Mouse (Mus musculus): Measurements from ENCODE around the gene D8Ertd738e.
A peak's percentile ranks its signal among the peaks of the same experiment; 100 is the strongest.
"Not testable (repeated sequence)": the region's sequence is repeated elsewhere in the genome, so short reads cannot be mapped to it uniquely, and the experiment has no call there.

The D8Ertd738e gene

DNA sequence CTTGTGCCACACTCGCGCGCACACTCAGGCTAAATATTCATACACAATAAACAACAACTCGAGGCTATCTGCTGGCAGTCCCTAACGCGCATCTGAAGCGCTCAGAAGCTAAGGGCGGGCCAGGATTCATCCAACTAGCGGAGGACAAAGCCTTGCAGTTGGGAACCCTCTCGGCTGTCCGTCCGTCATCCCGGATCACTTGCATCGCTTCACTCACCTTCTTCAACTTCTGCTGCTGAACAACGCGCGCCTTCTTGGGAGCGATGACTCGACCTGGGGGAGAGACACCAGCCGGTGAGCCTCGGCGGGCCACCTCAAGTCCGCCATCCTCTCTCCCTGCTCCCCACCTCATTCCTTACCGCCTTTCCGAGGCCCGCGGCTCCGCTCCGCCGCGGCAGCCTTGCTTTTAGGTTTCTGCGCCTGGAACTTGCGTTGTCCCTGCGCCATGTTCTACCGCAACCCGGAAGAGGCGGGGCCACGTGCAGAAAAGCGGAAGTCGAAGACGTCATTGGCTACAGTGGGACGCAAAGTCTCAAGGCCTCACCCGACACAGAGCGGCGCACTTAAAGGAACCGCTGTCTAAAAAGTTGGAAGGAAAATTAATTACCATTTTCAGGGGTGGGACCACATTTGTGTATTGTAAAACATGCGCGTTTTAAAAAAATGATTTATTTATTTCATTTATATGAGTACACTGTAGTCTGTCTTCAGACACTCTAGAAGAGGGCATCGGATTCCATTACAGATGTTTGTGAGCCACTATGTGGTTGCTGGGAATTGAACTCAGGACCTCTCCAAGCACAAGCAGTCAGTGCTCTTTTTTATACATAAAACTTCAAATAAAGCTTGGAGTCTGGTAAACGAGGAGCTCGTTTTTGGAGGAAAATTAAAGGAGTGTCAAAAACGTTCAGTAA is at the start of gene D8Ertd738e:
Gene D8Ertd738e (minus strand): TSS at position 463 of the 914 bp plus-strand sequence.
- peak; percentile 97 for DNase-seq (ENCODE audit: low read depth, low spot score)
- H3K36me3 ChIP-seq (ENCODE audit: control insufficient read depth, insufficient read depth, low read length, poor library complexity, severe bottlenecking), result peaks cover 7% of the 10 kb centered on the region
- H3K27me3 ChIP-seq (ENCODE audit: control insufficient read depth, insufficient read depth, low read length, poor library complexity, severe bottlenecking), result no peaks in the 10 kb centered on the region

- DNase-seq (ENCODE audit: low read depth, low spot score), result no peak
- no peaks in the 10 kb centered on the region; the same call in 1 of the 2 replicates for H3K36me3 ChIP-seq (ENCODE audit: control insufficient read depth, insufficient read depth, low read length, poor library complexity, severe bottlenecking)
- no peaks in the 10 kb centered on the region; the same call in 1 of the 2 replicates for H3K27me3 ChIP-seq (ENCODE audit: control insufficient read depth, insufficient read depth, low read length, poor library complexity, severe bottlenecking)
Measured at GRCm38 (mm10) chr8:84297029-84297785, 47.7 kb upstream of the D8Ertd738e start.

DNA sequence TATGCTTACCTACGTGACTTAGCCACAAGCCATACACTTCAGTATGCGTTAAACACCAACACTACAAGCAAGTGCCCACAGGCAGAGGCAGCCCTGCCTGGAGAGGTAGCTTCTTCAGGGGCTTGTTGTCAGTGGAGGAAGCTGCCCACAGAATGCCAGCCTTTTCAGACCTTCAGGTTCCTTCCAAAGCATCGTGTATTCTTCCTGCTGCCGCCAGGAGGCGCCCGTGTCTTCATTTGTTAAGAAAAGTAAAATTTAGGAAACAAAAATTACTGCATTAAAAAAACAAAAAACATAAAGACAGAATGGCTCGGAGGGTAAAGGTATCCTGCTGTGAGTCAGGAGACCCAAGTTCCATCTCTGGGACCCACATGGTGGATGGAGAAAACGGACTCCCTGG is 42.2 kb upstream of the D8Ertd738e start:
- DNase-seq (ENCODE audit: low read depth, low spot score), result peak; percentile 76
- no peaks in the 10 kb centered on the region for H3K36me3 ChIP-seq (ENCODE audit: control insufficient read depth, insufficient read depth, low read length, poor library complexity, severe bottlenecking)
- no peaks in the 10 kb centered on the region for H3K27me3 ChIP-seq (ENCODE audit: control insufficient read depth, insufficient read depth, low read length, poor library complexity, severe bottlenecking)

DNA sequence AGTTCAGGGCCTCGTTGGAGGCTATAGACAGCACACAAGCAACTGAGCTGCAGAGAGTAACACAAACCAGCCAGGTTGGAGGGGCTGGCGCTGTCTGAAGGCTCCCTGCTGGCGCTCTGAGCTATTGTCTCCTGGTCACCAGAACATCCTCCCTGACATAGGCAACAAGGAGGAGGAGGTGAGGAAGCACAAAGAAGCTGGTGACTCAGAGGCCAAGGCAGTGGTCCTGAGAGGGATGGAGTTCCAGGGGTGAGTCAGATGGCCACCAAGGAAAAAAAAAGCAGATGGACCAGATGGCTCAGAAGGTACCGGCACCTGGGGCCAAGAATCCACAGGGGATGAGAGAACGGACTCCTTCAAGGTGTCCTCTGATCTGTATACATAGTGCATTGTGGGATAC is 41.6 kb upstream of the D8Ertd738e start:
- no peaks in the 10 kb centered on the region for H3K27me3 ChIP-seq (ENCODE audit: control insufficient read depth, insufficient read depth, low read length, poor library complexity, severe bottlenecking)
- H3K36me3 ChIP-seq (ENCODE audit: control insufficient read depth, insufficient read depth, low read length, poor library complexity, severe bottlenecking), result no peaks in the 10 kb centered on the region
- no peak for DNase-seq (ENCODE audit: low read depth, low spot score)

- DNase-seq (ENCODE audit: low read depth, low spot score), result peak; percentile 29
- H3K27me3 ChIP-seq (ENCODE audit: control insufficient read depth, insufficient read depth, low read length, poor library complexity, severe bottlenecking), result no peaks in the 10 kb centered on the region
- H3K36me3 ChIP-seq (ENCODE audit: control insufficient read depth, insufficient read depth, low read length, poor library complexity, severe bottlenecking), result no peaks in the 10 kb centered on the region
Measured at GRCm38 (mm10) chr8:84288892-84289291, 39.4 kb upstream of the D8Ertd738e start.

DNA sequence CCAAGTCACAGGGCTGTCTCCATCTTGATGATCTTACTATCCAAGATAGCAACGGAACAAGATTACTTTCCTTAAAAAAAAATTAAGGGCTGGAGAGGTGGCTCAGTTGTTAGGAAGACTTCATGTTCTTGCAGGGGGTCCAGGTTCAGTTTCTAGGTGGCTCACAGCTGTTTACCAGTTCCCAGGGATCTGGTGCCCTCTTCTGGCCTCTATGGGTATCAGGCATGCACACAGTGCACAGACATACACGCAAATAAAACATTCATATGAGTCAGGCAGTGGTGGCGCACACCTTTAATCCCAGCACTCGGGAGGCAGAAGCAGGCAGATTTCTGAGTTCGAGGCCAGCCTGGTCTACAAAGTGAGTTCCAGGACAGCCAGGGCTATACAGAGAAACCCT is 36.1 kb upstream of the D8Ertd738e start:
- H3K36me3 ChIP-seq (ENCODE audit: control insufficient read depth, insufficient read depth, low read length, poor library complexity, severe bottlenecking); H3K27me3 ChIP-seq (ENCODE audit: control insufficient read depth, insufficient read depth, low read length, poor library complexity, severe bottlenecking): not testable (repeated sequence)
- DNase-seq (ENCODE audit: low read depth, low spot score), result peak; percentile 69

DNA sequence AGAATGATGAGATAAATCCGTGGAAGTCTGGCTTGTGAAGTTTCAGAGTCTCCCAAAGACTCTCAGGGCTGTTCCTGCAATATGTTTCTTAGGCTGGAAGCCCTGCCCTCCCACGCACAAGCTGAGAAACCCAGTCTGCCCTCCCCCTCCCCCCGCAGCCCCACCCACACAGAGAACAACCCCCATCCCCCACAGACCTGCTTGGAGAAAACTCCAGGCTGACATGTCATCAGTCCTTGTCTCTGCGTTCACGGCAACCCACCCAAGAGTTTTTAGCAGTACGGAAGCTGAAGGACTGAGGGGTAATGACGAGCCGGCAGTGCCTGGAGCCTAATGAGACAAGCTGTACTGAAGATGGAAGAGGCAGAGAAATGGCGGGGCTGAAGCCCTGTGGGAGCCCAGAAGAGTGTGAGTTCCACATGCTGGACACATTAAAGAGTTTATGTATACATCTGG is 35.1 kb upstream of the D8Ertd738e start:
- DNase-seq (ENCODE audit: low read depth, low spot score), result no peak
- H3K27me3 ChIP-seq (ENCODE audit: control insufficient read depth, insufficient read depth, low read length, poor library complexity, severe bottlenecking), result no peaks in the 10 kb centered on the region

DNA sequence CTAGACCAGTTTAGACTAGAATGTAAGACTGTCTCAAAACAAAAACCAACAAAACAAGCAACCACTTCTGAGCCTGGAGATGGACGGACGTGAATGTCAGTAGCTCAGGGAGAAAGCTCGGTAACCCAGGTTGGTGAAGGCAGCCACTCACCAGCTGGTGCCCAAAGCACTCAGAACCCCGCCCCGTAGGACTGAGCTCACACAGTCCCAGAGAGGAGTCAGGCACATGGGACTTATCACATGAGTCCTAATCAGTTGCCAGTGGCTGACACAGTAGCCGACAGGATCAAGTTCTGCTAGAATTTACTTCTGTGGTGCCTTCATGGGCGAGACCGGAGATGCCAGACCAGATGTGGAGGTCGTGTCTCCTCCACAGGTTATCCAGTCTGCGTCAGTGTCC is 31.3 kb upstream of the D8Ertd738e start:
- no peak for DNase-seq (ENCODE audit: low read depth, low spot score)
- Histone ChIP-seq H3K27me3 (ENCODE audit: control insufficient read depth, insufficient read depth, low read length, poor library complexity, severe bottlenecking) (no peaks in the 10 kb centered on the region), H3K36me3 (ENCODE audit: control insufficient read depth, insufficient read depth, low read length, poor library complexity, severe bottlenecking) (no peaks in the 10 kb centered on the region)

More for the DNA sequence above, 35.1 kb upstream of the D8Ertd738e start:
- no peaks in the 10 kb centered on the region for H3K36me3 ChIP-seq (ENCODE audit: control insufficient read depth, insufficient read depth, low read length, poor library complexity, severe bottlenecking)

GRCm38 (mm10) chr8:84276447-84276846 is 26.9 kb upstream of the D8Ertd738e start:
- DNase-seq (ENCODE audit: low read depth, low spot score), result no peak

DNA sequence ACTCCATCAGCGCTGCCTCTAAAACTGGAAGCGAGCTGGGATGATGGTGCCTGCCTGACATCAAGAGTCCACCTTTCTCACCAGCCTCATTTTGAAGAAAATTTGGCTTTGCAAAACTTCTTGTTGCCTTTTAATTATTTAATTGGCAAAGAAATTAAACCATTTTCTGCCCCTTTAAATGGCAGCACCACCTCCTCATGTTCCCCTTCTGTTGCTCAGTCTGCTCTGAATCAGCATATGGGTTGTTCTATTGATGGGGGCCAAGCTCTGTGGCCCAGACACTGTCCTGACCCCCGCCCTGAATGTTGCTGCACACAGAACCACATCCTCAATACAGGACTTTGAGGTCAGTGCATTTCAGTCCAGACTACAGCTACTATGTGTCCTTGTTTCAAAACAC is 24.4 kb upstream of the D8Ertd738e start:
- Histone ChIP-seq H3K27me3 (ENCODE audit: control insufficient read depth, insufficient read depth, low read length, poor library complexity, severe bottlenecking) (no peaks in the 10 kb centered on the region), H3K36me3 (ENCODE audit: control insufficient read depth, insufficient read depth, low read length, poor library complexity, severe bottlenecking) (no peaks in the 10 kb centered on the region; the same call in 1 of the 2 replicates)
- no peak for DNase-seq (ENCODE audit: low read depth, low spot score)

More at GRCm38 (mm10) chr8:84276447-84276846, 26.9 kb upstream of the D8Ertd738e start:
- Histone ChIP-seq H3K36me3 (ENCODE audit: control insufficient read depth, insufficient read depth, low read length, poor library complexity, severe bottlenecking) (no peaks in the 10 kb centered on the region), H3K27me3 (ENCODE audit: control insufficient read depth, insufficient read depth, low read length, poor library complexity, severe bottlenecking) (no peaks in the 10 kb centered on the region)

DNA sequence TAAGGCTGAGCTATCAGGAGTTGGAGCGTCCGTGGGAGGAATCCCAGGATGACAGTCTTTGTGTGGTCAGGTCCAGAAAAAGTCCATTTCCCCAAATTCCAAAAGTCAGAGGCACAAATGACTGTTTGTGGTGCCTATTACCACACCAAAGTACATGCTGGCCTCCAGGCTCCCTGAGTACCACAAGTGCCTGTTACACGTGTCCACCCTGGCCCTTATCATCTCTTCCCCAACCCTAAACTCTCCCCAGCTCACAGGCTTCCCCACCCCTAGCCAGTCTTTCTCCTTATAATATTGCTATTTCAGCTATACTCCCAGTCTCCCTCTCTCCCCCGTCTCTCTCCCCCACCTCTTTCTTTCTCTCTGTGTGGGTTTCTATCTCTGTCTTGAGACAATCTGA is 22.8 kb upstream of the D8Ertd738e start:
- DNase-seq (ENCODE audit: low read depth, low spot score), result no peak
- H3K27me3 ChIP-seq (ENCODE audit: control insufficient read depth, insufficient read depth, low read length, poor library complexity, severe bottlenecking), result no peaks in the 10 kb centered on the region
- no peaks in the 10 kb centered on the region; the same call in 1 of the 2 replicates for H3K36me3 ChIP-seq (ENCODE audit: control insufficient read depth, insufficient read depth, low read length, poor library complexity, severe bottlenecking)

DNA sequence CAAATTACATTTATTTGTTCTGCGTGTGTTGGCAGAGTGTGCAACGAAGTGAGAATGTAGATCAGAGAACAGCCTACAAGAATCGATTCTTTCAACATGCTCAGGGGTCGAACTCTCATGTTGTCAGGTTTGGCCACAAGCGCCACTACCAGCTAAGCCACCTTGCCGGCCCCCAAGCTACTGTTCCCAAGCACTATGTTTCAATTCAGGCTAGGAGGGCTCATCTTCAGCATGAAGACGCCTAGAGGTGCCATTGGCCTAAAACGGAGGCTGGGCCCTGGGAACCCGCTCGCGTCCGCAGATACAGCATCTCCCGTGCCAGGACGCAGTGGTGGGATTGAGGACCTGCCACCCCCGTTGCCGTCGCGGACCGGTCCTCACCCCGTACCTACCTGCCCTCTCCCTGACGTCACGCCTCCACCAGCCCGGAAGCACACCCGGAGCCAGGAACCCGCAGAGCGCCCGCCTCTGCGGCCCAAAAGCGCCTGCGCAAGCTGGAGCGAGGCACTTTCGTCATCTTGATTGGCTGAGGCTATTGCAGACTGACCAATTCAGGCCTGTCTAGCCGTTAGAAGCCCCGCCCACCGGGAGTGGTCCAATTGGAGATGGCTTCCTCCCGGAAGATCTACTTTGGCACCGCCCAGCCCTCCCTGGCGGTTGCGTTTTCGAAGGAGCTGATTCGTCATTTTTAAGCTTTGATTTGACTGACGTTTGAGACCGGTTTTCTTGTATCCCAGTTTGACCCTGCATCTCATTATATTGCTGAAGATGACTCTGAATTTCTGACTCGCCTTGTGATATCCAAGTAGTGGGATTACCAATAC is 20.6 kb upstream of the D8Ertd738e start, which contains the start of gene Ccdc130:
Gene Ccdc130 (minus strand): TSS at position 431 of the 824 bp plus-strand sequence.
- Histone ChIP-seq H3K36me3 (ENCODE audit: control insufficient read depth, insufficient read depth, low read length, poor library complexity, severe bottlenecking) (peaks cover 6% of the 10 kb centered on the region), H3K27me3 (ENCODE audit: control insufficient read depth, insufficient read depth, low read length, poor library complexity, severe bottlenecking) (no peaks in the 10 kb centered on the region)
- DNase-seq (ENCODE audit: low read depth, low spot score), result peak; percentile 100

GRCm38 (mm10) chr8:84261098-84261497 is 11.6 kb upstream of the D8Ertd738e start:
- no peak for DNase-seq (ENCODE audit: low read depth, low spot score)
- peaks cover 14% of the 10 kb centered on the region for H3K36me3 ChIP-seq (ENCODE audit: control insufficient read depth, insufficient read depth, low read length, poor library complexity, severe bottlenecking)
- H3K27me3 ChIP-seq (ENCODE audit: control insufficient read depth, insufficient read depth, low read length, poor library complexity, severe bottlenecking), result no peaks in the 10 kb centered on the region

Data from splenic B cell, adult 2 months (primary cell).